Mouse (Mus musculus): ENCODE data around the gene Cog1.

The Cog1 gene

DNA sequence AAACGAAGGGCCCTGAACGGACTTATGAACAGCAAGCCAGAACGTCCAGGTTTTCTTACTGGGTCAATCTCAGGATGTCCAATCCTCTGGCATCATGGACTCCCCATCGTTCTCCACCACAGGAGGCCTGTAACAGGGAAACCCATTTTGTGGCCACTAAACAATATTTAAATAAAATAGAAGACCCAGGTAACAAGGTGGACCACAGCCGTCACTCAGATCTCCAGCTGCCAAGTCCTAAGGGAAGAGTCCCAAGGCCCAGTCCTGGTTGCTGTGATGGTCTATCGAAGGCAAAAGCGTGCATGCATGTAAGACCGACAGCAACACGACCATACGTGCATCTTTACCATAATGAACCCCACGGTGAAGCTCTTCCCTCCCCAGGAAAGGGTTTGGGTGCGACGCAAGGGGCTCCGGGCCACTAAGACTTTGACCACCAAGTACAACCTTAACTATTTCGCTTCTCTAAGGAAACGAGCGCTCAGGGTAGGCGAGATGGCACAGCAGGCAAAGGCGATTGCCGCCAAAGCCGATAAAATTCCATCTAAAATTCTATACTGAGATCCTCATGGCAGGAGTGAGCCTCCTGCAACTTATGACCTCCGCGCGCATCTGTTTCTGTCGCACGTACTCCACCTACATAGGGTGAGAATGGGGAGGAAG, at the start of gene Cog1:
TSS of gene Cog1 (plus strand) at position 480 of the 663 bp plus-strand sequence.
- DNase-seq (ENCODE audit: low spot score) = no peak

DNA sequence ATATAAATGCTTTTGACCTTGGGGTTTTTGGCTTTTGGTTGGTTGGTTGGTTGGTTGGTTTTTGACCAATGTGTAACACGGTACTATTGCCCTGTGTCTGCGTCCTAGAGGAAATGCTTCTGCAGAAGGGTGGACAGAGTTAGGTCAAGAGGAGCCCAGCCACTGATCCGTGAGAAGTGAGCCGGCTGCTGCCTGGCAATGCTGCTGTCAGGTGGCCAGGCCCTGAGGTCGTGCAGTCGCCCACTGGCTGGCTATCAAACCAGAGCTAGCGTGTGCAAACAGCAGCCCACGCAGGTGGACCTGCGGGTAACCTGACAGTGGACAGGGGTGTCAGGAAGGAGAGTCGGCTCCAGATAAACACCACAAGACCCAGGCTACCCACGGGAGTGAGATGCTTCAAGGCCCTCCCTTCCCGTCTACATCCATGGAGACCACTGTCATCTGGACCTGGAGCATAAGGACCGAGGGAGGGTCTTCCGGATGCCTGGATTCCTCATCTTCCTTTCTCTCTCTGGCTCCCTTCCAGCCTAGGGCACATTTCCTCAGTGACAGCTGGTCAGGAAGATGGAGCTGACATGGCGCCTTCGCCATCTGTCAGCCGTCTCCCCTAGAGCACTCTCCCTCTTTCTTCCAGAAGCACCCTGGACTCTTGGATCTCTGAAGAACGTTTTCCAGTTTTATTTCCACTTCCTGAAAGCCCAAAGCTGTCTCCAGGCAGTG, 48.3 kb upstream of the Cog1 start:
- no peak for DNase-seq (ENCODE audit: low spot score)

DNA sequence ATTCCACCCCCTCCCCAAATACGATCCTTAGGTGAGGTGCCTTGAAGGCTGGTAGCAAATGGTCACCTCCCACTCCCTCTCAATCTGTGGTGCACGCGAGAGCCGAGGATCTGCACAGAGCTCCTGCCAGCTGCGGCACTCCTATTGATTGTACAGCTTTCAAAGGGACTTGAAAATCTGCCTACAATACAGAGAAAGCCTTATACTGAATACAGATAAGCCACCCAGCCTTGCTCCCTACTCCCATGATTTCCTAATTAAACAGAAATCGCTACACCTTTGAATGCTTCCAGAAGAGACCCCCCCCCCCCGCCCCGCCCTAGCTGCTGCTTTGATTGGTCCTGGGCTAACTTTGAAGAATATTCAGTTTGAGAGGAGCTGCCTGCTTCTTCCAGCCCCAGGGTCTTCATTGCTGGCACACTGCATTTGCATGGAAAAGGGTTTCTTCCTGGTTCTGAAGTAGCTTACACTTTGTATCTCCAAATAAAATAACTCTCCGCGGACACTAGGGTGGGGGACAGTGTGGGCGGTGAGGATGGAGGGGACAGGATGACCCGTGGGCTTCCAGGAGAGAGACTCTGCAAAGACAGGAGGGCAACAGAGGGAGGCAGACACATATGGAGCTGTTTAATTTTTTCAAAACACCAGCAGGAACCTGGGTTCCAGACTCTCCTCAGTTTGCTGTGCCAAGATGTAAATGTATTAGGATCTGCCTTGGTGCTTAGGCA, 47.2 kb upstream of the Cog1 start:
- DNase-seq (ENCODE audit: low spot score) = no peak

- no peak for DNase-seq (ENCODE audit: low spot score)
Measured at GRCm38 (mm10) chr11:113607556-113607955, 41.4 kb upstream of the Cog1 start.

DNA sequence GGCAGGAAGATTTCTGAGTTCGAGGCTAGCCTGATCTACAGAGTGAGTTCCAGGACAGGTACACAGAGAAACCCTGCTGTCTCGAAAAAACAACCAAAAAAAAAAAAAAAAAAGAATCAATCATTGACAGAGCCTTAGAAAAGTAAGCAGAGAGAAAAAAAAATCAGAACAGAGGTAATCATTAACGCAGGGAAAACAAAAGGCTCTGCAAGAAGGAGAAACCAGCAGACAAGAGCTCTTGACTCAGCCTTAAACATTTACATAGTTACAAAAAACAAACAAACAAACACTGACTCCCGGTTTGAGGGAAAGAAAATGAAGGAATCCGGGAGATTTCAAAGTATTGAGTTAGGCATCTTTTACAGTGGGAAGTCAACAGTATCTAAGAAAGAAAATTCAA, 39.4 kb upstream of the Cog1 start:
- no peak for DNase-seq (ENCODE audit: low spot score)

- DNase-seq (ENCODE audit: low spot score) = no peak
Measured at GRCm38 (mm10) chr11:113610266-113610665, 38.7 kb upstream of the Cog1 start.

GRCm38 (mm10) chr11:113611112-113611646, 37.8 kb upstream of the Cog1 start:
- DNase-seq (ENCODE audit: low spot score) = no peak

DNA sequence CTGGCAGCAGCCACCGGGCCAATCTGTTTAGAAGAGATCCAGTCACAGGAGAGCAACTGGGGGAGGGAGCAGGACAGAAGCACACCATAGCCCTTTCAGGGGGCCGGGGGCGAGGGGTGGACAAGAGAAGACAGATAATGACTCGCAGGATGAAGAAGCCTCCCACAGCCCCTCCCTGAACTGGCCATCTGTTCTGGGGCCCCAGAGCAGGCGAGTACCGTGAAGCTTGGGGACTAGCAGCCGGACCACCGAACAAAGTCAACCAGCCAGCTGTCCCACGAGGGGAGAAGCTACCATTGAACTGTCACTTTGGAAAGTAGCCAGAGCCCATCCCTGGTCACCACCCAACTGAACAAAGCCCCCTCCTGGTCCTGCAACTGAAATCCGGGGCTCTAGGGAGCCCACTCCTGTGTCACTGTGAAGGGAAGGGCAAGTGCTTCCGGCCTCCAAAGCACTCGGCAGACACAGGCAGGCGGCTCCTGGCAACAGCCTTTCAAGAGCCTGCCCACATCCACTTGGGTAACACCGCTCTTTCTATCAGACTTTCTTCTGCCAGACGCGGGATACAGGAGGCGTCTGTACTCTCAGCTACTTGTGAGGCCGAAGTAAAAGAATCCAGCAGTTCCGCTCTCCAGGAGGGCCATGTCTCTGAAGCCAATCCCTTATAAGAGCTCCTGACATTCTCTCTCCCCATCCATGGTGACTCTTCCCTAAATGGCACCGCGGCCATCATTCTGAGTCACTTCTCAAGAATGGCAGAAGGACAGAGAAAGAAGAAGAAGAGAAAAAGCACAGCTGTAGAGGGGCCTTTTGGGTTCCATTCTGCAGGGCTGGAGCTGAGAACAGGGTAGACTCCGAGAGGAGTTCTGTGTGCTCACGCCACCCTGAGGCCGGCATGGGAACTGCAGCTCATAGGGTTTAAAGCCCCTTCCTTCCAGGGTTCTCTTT, 37.0 kb upstream of the Cog1 start:
- DNase-seq (ENCODE audit: low spot score) = peak; percentile 84

DNA sequence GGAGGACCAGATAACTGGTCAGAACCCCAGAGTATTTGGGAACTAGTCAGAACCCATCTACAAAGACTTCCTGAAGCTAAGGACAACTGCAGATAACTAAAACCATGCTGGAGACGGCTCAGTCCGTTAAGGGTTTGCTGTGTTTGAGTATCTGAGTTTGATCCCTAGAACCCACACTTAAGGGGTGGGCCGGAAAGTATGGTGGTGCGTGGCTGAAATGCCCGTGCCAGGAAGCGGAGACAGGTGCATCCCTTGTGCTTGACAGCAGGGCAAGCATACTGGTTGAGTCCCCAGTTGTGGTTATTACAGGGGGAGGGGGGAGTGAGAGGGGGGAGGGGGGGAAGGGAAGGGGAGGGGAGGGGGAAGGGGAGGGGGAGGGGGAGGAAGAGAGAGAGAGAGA, 34.5 kb upstream of the Cog1 start:
- no peak for DNase-seq (ENCODE audit: low spot score)

GRCm38 (mm10) chr11:113617132-113617911, 31.6 kb upstream of the Cog1 start:
- peak; percentile 89 for DNase-seq (ENCODE audit: low spot score)

GRCm38 (mm10) chr11:113618303-113618671, 30.7 kb upstream of the Cog1 start:
- no peak for DNase-seq (ENCODE audit: low spot score)

DNA sequence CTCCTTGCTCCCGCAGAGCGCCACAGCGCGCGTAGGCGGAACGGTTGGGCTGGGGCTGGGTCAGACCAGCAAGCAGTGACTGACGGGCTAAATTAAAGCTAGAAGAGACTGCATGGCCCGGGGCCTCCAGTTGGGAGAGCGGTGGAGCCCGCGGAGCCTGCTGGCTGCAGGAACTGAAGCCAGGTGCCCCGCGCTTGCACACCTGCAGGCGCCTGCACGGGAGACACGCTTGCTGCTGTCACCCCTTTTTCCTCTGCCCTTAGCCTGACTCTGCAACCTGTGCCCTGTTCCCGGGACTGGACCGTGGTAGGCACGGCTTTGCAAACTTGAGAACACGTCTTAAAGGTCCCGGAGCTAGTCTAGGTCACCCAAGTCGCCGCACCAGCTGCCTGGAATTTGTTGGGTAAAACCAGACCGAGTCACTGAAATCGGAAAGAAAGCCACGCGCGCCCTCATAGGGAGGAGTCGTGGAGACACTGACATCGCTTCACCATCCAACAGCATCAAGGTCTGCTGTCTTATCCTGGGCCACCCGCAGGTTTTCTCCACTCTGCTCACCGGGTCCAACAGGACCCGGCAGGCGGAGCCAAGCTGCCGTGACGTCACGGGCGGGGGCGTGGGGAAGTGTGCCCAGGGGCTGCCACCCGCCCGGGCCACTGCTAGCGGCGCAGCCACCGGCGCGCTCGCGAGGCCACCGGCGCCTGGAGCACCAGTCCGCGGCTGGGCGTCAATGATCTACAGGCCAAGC, 30.1 kb upstream of the Cog1 start, which contains the start of gene Sstr2:
TSS of gene Sstr2 (plus strand) at position 671 of the 748 bp plus-strand sequence.
- DNase-seq (ENCODE audit: low spot score) = peak; percentile 87

DNA sequence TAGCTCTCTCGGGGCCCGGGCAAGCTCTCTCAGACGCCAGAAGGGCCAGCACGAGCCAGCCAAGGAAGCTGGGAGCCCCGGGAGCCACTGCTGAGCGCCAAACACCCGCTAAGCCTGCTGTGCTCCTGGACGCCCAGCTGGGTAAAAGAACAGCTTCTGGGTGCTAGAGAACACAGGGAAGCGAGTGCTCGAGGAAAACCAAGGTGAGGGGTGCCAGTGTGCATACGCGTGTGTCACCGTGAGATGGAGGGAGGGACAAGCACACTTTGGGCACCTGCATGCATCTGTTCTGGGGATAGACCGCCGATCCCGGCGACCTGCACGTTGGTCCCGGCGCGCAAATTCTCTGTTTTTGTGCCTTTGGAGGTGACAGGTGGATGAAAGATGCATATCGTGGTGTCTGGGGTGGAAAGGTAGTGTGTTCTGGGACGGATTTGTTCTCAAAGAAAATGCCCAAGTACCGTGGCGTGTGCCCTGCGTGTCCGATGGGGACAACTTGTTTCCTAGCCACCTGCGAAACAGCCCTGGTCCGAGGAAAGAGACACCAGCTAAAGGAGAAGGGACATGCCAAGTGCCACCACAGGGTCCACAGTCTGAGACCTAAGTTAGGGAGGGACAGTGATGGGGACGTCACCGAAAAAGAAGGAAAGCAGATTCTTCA, 29.4 kb upstream of the Cog1 start:
- DNase-seq (ENCODE audit: low spot score) = no peak

DNA sequence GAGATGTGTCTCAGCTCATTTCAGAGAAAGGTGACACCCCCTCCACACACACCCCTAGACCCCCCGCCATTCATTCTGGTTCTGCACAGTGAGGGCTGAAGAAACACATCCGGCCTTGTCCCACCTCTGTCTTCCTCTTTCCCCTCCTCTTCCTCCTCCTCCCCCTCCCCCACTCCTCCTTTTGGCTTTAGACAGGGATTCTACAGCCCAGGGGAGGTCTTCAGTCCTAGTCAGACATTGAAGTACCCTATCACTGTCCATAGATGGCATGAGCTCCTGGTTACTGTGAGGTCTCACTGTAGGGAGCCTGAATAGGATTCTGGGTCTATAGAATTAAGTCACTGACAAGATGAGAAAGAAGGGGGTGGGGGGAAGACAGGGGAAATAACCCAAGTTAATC, 28.0 kb upstream of the Cog1 start:
- DNase-seq (ENCODE audit: low spot score) = no peak

DNA sequence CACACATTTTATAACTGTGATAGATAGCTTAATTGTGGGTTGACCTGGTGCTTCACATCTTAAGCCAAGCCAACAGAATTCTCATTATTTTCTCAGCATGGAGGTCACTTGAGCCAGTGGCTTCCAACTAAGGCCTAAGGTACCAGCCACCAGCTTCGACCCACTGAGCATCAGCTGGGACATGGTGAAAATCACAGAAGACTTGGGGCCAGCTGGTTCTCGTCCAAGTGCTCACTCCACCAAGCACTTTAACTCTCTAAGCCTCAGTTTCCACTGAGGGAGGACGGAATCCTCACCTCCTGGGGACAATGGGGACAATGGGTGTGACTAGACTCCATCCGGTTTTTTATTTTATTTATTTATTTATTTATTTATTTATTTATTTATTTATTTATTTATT, 26.9 kb upstream of the Cog1 start:
- DNase-seq (ENCODE audit: low spot score) = no peak

DNA sequence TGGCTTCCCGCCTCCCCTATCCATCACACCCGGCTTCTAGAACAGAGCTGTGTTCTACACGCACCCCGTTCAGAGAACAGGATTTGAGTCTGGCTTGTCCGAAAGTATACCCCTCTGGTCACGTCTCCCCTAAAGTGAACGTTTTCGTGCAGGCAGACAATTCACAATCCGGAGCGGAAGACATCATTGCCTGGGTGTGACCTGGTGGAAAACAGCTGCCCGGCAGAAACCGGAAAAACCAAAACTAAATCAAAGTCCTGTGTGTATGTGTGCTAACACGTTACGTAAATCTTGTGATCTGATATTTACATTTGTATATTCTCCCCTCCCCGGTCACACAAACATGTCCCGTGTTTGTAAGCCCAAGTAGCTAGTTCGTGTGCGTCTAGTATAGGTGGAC, 23.5 kb upstream of the Cog1 start:
- DNase-seq (ENCODE audit: low spot score) = no peak

DNA sequence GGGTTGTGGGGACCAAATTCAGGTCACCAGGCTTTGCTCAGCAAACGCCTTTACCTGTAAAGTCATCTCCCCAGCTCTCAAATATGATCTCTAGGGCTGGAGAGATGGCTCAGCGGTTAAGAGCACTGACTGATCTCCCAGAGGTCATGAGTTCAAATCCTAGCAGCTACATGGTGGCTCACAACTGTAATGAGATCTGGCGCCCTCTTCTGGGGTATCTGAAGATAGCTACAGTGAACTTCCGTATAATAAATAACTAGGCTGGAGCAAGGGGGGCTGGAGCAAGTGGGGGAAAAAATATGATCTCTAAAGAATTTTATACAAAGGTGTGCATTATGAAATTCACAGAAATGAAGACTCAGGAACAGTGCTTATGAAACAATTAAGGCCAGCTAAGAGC, 21.2 kb upstream of the Cog1 start:
- no peak for DNase-seq (ENCODE audit: low spot score)

GRCm38 (mm10) chr11:113630642-113631041, 18.3 kb upstream of the Cog1 start:
- no peak for DNase-seq (ENCODE audit: low spot score)

GRCm38 (mm10) chr11:113631302-113631701, 17.7 kb upstream of the Cog1 start:
- no peak for DNase-seq (ENCODE audit: low spot score)

- DNase-seq (ENCODE audit: low spot score) = no peak
Measured at GRCm38 (mm10) chr11:113631862-113632261, 17.1 kb upstream of the Cog1 start.

Measured in testis, postnatal 10 days (tissue).